In the genomic region with DNA sequence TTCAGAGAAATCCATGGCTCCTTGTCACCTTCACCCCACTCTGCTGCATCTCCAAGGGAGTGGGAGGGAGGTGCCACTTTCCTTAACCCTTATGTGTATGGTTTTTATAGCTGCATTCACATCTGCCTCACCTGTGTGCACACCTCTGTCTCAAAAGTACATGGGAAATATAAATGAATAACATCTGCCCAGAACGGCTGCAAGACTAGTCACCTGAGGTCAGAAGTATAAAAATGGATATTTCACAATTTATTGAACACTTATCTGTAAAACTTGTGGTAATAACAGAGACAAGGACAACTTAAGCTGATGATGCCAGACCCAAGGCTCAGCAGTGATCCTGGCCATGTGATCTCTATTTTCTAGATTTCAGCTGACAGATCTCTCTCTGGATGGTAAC, we compare ENCODE assay signal across 19 mouse cellular contexts. TPM values are rescaled to one million over a fixed set of nuclear protein-coding genes. Genes with fewer than 3 reads are reported as not detected.
"Had no signal": no experiment of that assay in that cellular context is flagged by ENCODE, and none has a peak within 500 bp of the region (broad histone marks: within the 10 kb centered on the region; RNA-seq: fewer than 3 reads in every experiment).

No protein-coding gene starts in this region.

- H3K9ac ChIP-seq: limb, embryonic 12.5 days; limb, embryonic 15.5 days; liver, embryonic 14.5 days; lung, embryonic 15.5 days; midbrain, embryonic 13.5 days; neural tube, embryonic 13.5 days had no signal

- H3K27ac ChIP-seq: limb, embryonic 12.5 days; limb, embryonic 15.5 days; liver, embryonic 14.5 days; lung, embryonic 15.5 days; midbrain, embryonic 10.5 days; midbrain, embryonic 13.5 days; neural tube, embryonic 13.5 days had no signal

- H3K27me3 ChIP-seq: limb, embryonic 12.5 days; limb, embryonic 15.5 days; lung, embryonic 15.5 days; megakaryocyte, embryonic 14.5 days; midbrain, embryonic 13.5 days; neural tube, embryonic 13.5 days had no signal

- H3K4me3 ChIP-seq: limb, embryonic 12.5 days; limb, embryonic 15.5 days; lung, embryonic 15.5 days; megakaryocyte, embryonic 14.5 days; midbrain, embryonic 10.5 days; midbrain, embryonic 13.5 days; myocyte; neural tube, embryonic 13.5 days had no signal

- H3K9me3 ChIP-seq: limb, embryonic 12.5 days; limb, embryonic 15.5 days; lung, embryonic 15.5 days; midbrain, embryonic 13.5 days; neural tube, embryonic 13.5 days had no signal

- H3K4me1 ChIP-seq: limb, embryonic 12.5 days; limb, embryonic 15.5 days; lung, embryonic 15.5 days; megakaryocyte, embryonic 14.5 days; midbrain, embryonic 10.5 days; midbrain, embryonic 13.5 days; neural tube, embryonic 13.5 days had no signal

- H3K4me2 ChIP-seq: limb, embryonic 12.5 days; limb, embryonic 15.5 days; lung, embryonic 15.5 days; midbrain, embryonic 13.5 days; neural tube, embryonic 13.5 days had no signal

- ATAC-seq: midbrain, embryonic 13.5 days; midbrain, embryonic 16.5 days had no signal

- DNase-seq: kidney, adult 8-10 months; kidney, postnatal 36 days; left cerebral cortex, postnatal 4 days; lung, adult 18-20 months; lung, postnatal 10 days; lung, postnatal 36 days; thymus, adult 18-20 months; thymus, postnatal 36 days had no signal

RNA-seq across cellular contexts. Expression of a gene that starts 36.8 kb away (rescaled TPM):
- total RNA-seq: neutrophil, adult 5-6 weeks had no signal
- polyA plus RNA-seq: limb, embryonic 15.5 days; midbrain, embryonic 10.5 days; myocyte had no signal
